Mouse (Mus musculus) MN1 (cell line): ENCODE data around the gene Ceacam9.
A peak's percentile ranks its signal among the peaks of the same experiment; 100 is the strongest.
"Not testable (repeated sequence)": the region's sequence is repeated elsewhere in the genome, so short reads cannot be mapped to it uniquely, and the experiment has no call there.

Source experiments
- DNase-seq: peaks from one replicate; pipeline ENCODE4 v3.0.0-alpha.2; 2016; ENCODE audit warnings: low spot score

Gene Ceacam9

DNA sequence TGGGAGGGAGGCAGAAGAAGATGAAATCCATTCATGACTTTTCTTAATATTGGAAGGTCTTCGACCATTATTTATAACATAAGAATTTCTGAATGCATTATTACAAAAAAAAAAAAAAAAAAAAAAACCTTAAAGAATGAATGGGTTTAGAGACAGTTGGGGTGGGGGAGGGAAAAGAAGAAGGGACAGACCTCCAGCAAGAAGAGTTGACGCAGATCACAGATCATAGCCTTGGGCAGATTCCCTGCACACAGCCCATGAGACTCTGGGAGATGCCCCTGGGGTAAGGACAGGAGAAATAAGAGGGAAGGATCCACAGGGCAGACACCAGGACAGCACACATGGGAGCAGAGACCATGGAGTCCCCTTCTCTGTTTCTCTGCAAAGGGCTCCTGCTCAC, at the start of gene Ceacam9:
TSS of gene Ceacam9 (plus strand) at position 301 of the 400 bp plus-strand sequence.
- no peak for DNase-seq

GRCm38 (mm10) chr7:16673823-16674222, 47.9 kb upstream of the Ceacam9 start:
- DNase-seq, result no peak

DNA sequence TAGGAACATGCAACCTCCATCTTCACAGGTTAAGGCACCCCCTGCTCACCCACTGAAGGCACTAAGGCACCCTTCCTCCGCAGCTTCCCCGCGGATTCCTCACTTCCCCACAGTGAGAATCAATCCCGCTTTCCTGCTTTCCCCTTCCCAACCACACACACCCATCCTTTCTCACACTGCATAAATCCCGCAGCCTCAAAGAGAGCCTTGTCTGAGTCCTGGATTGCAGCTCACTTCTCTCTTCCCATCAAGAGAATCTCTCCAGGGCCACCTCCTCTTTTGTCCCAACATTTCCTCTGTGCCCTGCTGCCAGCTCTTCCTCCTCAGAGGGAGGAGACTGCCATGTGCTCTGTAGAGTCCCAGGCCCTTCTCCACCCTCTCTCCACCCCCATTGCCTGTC, 47.0 kb upstream of the Ceacam9 start:
- not testable (repeated sequence) for DNase-seq

DNA sequence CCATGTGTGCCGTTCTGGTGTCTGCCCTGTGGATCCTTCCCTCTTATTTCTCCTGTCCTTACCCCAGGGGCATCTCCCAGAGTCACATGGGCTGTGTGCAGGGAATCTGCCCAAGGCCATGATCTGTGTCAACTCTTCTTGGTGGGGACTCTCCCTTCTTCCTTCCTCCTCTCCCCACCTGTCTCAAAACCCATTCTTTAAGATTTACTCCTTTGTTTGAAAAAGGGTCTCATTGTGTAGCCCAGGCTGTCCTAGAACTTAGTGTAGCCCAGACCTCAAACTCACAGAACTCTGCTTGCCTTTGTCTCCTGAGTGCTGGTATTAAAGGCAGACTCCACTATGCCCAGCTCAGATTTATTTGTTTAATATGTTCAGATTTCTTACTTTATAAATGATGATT, 46.1 kb upstream of the Ceacam9 start, which contains the start of gene Ceacam15:
TSS of gene Ceacam15 (minus strand) at position 101 of the 400 bp plus-strand sequence.
- DNase-seq, result no peak

DNA sequence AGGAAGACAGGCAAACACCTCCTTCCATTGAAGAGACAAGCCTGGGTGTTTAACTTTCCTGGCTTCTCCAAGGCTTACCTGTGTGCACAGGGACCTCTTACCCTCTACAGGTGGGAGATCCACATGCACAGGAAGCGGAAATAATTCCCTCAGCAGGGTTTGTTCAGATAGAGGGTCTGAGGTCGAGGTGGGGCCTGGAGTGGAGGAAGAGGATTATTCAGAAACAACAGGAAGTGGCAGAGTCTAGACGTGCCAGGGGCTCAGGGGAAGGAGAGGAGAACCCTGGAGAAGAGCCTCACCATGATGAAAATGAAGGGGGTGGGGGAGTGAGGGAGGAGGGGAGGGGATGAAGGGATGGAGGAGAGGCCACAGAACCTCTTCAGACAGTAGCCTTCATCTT, 41.5 kb upstream of the Ceacam9 start:
- not testable (repeated sequence) for DNase-seq

GRCm38 (mm10) chr7:16689196-16689595, 32.5 kb upstream of the Ceacam9 start:
- no peak for DNase-seq

GRCm38 (mm10) chr7:16695025-16695424, 26.7 kb upstream of the Ceacam9 start:
- DNase-seq, result peak; percentile 24

GRCm38 (mm10) chr7:16699042-16699441, 22.7 kb upstream of the Ceacam9 start:
- DNase-seq, result no peak

DNA sequence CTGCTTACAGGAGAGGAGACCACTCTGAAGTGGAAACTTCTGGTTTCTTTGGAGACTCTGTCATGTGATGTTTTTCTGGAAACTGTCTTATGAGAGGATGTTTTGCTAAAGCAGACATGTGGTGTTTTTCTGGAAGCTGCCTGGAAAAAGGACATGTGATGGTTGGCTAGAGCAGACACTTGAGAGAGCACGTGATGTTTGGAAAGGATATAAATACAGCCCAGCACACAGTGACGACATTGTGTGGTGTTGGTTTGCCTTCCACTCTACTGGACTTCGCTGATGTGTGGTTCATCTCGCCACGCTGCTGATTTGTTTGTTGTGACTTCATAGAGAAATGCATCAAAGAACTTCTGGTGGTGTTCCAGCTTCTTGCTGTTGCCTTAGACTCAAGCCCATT, 21.1 kb upstream of the Ceacam9 start:
- no peak for DNase-seq

- DNase-seq, result no peak
These were observed 15.3 kb upstream of the Ceacam9 start for GRCm38 (mm10) chr7:16706385-16706784.

- DNase-seq, result no peak
These were observed 13.5 kb upstream of the Ceacam9 start for GRCm38 (mm10) chr7:16708244-16708643.

GRCm38 (mm10) chr7:16710604-16711003, 11.1 kb upstream of the Ceacam9 start:
- DNase-seq, result no peak

DNA sequence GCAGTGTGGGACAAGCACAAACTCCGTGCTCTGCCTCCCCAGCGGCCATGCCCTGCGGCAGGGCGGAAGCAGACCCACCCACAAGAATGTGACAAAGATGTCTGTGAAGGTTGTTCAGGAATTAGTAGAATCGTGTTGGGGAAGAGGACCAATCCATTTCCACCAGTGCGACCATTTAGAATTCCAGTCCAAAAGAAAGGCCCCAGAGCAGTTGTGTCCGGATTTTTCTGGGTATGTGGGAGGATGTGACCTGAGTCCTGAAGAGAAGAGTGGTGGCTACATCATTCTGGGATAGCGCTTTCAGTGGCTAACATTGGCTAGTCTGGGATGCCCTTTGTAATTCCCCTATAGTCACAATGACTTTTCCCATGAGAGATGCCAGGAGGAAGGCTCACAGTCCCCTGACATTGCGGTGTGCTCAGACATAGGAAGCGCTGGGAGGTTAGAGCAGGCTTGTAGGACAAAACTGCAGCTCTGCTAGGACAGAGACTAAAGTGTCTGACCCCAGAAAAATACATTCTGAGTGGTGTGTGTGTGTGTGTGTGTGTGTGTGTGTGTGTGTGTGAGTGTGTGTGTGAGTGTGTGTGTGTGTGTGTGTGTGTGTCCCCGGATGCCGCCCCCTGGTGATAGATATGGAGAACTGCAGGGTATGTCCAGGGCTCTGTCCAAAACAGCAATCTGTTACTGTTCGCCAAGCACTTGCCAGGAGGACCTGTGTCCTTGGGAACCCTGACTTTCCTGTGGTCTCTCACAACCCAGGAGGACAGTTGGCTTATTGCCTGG, 8.9 kb upstream of the Ceacam9 start:
- DNase-seq, result no peak

GRCm38 (mm10) chr7:16716456-16717152, 5.1 kb upstream of the Ceacam9 start:
- not testable (repeated sequence) for DNase-seq

GRCm38 (mm10) chr7:16722490-16722889, 761 bp downstream of the Ceacam9 start:
- not testable (repeated sequence) for DNase-seq

- DNase-seq, result peak; percentile 91
These were observed 7.0 kb downstream of the Ceacam9 start for GRCm38 (mm10) chr7:16728596-16729348.

DNA sequence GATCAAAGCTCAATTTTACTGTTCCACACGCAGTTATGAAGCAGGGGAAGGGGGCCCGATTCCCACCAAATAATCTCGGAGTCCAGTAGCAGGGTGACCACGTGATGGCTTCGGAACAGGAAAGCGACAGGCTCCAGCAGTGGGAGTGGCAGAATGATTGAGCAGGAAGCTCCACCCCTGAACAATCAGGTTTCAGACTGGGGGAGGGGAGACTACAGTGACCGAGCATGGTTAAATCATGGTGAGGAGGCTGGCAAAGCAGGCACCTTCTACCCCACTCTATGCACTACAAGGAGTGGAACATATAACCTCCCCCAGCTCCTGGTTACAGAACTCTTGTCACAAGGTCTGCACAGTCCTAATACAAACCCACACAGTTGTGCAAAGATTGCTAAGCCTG, 7.8 kb downstream of the Ceacam9 start:
- DNase-seq, result peak; percentile 42

GRCm38 (mm10) chr7:16730791-16731190, 9.1 kb downstream of the Ceacam9 start:
- no peak for DNase-seq

- DNase-seq, result no peak
These were observed 10.2 kb downstream of the Ceacam9 start for GRCm38 (mm10) chr7:16731893-16732422.

DNA sequence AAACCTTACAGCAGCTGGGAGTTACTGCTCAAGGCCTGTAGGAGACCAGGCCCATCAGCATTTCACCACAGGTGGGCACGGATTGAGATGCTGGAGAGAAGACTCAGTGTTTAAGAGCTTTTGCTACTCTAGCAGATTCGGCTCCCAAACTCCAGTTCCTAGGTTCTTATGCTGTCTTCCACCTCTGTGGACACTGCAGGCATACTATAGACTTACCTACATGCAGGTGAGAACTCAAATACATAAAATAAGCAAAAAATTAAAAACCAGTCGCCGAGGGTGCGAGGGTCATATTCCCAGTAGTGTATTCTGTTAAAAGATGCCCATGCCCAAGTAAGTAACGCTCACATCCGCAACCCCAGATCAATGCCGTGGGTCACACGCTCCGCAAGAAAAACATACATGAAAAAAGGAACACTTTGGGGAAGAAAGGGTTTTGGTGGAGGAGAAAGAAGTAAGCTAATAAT, 15.9 kb downstream of the Ceacam9 start:
- DNase-seq, result no peak

- DNase-seq, result peak; percentile 97
These were observed 16.5 kb downstream of the Ceacam9 start, which contains the start of gene Ap2s1 for GRCm38 (mm10) chr7:16738073-16738696. Gene Ap2s1, plus strand, starts transcription at chr7:16738410.
